Mouse (Mus musculus): ENCODE data around the gene Zkscan1. TPM values are rescaled to one million over a fixed set of nuclear protein-coding genes. Genes with fewer than 3 reads are reported as not detected.
"Not testable (repeated sequence)": the region's sequence is repeated elsewhere in the genome, so short reads cannot be mapped to it uniquely, and the experiment has no call there.

Gene Zkscan1
- 31.2 and 34.2 TPM in 2 replicates for polyA plus RNA-seq (2015; fragmentation: Nextera tagmentation; extraction: Ambion mirVana)

DNA sequence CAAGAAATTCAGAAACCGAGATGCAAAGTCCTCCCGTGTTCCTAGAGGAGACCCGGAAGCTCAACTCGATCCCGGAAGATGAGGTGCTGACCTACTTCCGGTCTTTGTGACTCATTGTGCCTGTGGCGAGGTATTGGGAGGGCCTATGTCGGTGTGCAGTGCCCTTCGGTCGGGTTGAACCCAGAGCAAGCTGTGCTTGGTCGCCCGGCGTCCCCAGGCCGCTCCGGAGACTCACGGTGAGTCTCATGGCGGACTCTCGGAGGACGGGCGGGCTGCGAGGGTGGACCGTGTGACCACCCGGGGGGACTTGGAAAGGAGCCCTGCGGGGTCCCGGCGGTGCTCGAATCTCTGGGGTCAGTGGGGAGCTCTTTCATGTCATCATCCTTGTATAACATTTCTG, at the start of gene Zkscan1:
Gene Zkscan1, plus strand, starts transcription at position 89 of the 400 bp plus-strand sequence.
- H3K9ac ChIP-seq (replicated peaks; ENCODE audit: low read depth, low read length), result peak within 1 kb of the TSS; percentile 94
- H3K9me3 ChIP-seq (ENCODE audit: control insufficient read depth, low read length), result no peaks in the 10 kb centered on the region
- no peaks in the 10 kb centered on the region for H3K36me3 ChIP-seq (ENCODE audit: control insufficient read depth, insufficient read depth)
- H3K27ac ChIP-seq (ENCODE audit: low read length), result peak within 1 kb of the TSS; percentile 83
- peaks cover 21% of the 10 kb centered on the region for H3K4me1 ChIP-seq (replicated peaks; ENCODE audit: control insufficient read depth, insufficient read depth, low read length)
- no peaks in the 10 kb centered on the region for H3K27me3 ChIP-seq (replicated peaks; ENCODE audit: control insufficient read depth, insufficient read depth, low read length)
- peak within 1 kb of the TSS; percentile 75 for H3K4me3 ChIP-seq (replicated peaks; ENCODE audit: low read length)
- 0% methylated on average over 27 of the region's 27 CpGs for WGBS
- H3K4me2 ChIP-seq (ENCODE audit: low read length), result peak within 1 kb of the TSS; percentile 86
- peak; percentile 96 for ATAC-seq

DNA sequence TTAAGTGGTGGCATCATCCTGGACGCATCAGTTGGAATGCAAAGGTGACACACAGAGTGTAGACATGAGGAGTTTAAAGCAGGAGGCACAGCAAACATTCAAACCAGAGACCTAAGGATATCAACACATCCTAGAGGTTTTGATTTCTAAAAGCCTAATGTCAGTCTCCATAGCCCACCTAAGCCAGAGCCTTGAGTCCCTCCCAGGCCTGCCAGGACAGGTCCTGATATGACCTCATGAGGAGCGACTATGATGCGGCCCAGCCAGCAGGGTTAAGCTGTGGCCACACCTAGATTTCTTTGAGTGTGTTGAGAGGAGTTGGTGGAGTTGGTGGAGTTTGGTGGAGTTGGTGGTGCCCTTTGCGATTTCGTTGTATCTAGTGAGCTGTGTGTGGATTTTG, 32.0 kb upstream of the Zkscan1 start, which contains the start of gene Smok3c:
Gene Smok3c, plus strand, starts transcription at position 301 of the 400 bp plus-strand sequence.
- H3K4me2 ChIP-seq (ENCODE audit: low read length); H3K4me3 ChIP-seq (replicated peaks; ENCODE audit: low read length); H3K9me3 ChIP-seq (ENCODE audit: control insufficient read depth, low read length); H3K36me3 ChIP-seq (ENCODE audit: control insufficient read depth, insufficient read depth); H3K27me3 ChIP-seq (replicated peaks; ENCODE audit: control insufficient read depth, insufficient read depth, low read length); H3K27ac ChIP-seq (ENCODE audit: low read length); H3K9ac ChIP-seq (replicated peaks; ENCODE audit: low read depth, low read length); ATAC-seq; H3K4me1 ChIP-seq (replicated peaks; ENCODE audit: control insufficient read depth, insufficient read depth, low read length): not testable (repeated sequence)
- WGBS, result no CpG with 5 or more reads among the region's 5 CpGs

DNA sequence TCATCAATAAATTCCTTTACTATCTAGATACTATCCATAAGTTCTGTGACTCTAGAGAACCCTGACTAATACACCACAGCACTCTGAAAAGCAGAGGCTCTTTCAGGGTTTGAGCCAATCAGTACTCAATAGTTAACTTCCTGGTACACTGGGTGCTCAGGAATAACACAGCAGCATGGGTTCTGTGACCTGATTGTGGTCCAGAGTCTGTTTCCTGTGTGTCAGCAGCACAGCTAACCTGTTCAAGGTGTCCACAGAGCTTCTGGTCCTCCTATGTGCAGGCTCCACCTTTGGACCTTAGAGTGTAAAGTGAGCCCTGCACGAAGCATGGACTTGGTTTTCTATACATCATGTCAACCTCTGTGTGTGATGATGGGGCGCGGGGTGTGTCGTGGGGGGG, 11.1 kb upstream of the Zkscan1 start:
- no peaks in the 10 kb centered on the region for H3K27me3 ChIP-seq (replicated peaks; ENCODE audit: control insufficient read depth, insufficient read depth, low read length)
- H3K27ac ChIP-seq (ENCODE audit: low read length), result no peak overlapping the region
- H3K9ac ChIP-seq (replicated peaks; ENCODE audit: low read depth, low read length), result no peak overlapping the region
- H3K36me3 ChIP-seq (ENCODE audit: control insufficient read depth, insufficient read depth), result no peaks in the 10 kb centered on the region
- no peak overlapping the region for H3K4me2 ChIP-seq (ENCODE audit: low read length)
- 90% methylated on average over 4 of the region's 4 CpGs for WGBS
- H3K4me1 ChIP-seq (replicated peaks; ENCODE audit: control insufficient read depth, insufficient read depth, low read length), result no peaks in the 10 kb centered on the region
- ATAC-seq, result no peak
- no peaks in the 10 kb centered on the region for H3K9me3 ChIP-seq (ENCODE audit: control insufficient read depth, low read length)
- H3K4me3 ChIP-seq (replicated peaks; ENCODE audit: low read length), result no peak overlapping the region

DNA sequence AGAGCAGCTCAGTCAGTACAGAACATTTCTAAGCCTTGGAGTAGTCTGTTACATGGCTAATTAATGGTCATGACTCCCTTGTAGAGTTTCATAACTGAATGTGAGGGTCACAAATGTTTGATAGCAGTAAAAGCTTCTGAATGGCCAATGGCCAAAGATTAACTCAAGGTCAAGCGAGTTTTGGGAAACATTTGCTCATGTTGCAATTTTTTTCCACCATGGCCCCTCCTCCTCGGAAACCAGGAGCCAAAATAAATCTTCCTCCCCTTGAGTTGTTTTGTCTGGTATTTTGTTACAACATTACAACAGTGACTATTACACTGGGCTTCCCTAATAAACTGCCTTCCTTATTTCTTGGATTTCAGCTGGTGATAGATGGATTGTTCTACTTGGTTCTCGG, 9.2 kb upstream of the Zkscan1 start:
- Histone ChIP-seq H3K9ac (replicated peaks; ENCODE audit: low read depth, low read length) (no peak overlapping the region), H3K27ac (ENCODE audit: low read length) (no peak overlapping the region), H3K4me1 (replicated peaks; ENCODE audit: control insufficient read depth, insufficient read depth, low read length) (no peaks in the 10 kb centered on the region), H3K9me3 (ENCODE audit: control insufficient read depth, low read length) (no peaks in the 10 kb centered on the region), H3K4me3 (replicated peaks; ENCODE audit: low read length) (no peak overlapping the region), H3K4me2 (ENCODE audit: low read length) (no peak overlapping the region), H3K36me3 (ENCODE audit: control insufficient read depth, insufficient read depth) (no peaks in the 10 kb centered on the region), H3K27me3 (replicated peaks; ENCODE audit: control insufficient read depth, insufficient read depth, low read length) (no peaks in the 10 kb centered on the region)
- WGBS, result 78% methylated on average over 3 of the region's 3 CpGs
- no peak for ATAC-seq

DNA sequence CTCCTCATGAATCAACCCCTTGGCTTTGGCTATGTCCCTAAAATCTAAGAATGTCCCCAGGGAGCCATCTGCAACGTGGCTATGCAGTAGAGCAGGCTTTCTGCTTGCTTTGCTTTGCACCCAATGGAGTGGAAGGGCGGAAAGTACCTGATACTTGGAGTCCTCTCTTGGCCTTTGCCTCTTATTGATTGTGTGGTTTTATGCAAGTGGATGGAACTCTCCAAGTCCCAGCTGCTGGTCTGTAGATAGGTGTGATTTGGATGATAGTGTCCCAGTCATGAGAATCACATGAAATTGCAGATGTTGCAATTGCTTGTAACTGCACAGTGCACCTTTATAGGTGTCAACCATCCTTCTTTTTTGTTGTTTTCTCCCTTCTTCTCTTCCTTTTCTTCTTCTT, 8.7 kb upstream of the Zkscan1 start:
- H3K4me1 ChIP-seq (replicated peaks; ENCODE audit: control insufficient read depth, insufficient read depth, low read length), result no peaks in the 10 kb centered on the region
- ATAC-seq, result no peak
- no peaks in the 10 kb centered on the region for H3K36me3 ChIP-seq (ENCODE audit: control insufficient read depth, insufficient read depth)
- H3K27me3 ChIP-seq (replicated peaks; ENCODE audit: control insufficient read depth, insufficient read depth, low read length), result no peaks in the 10 kb centered on the region
- no peaks in the 10 kb centered on the region for H3K9me3 ChIP-seq (ENCODE audit: control insufficient read depth, low read length)
- H3K4me2 ChIP-seq (ENCODE audit: low read length), result no peak overlapping the region
- no peak overlapping the region for H3K27ac ChIP-seq (ENCODE audit: low read length)
- no peak overlapping the region for H3K9ac ChIP-seq (replicated peaks; ENCODE audit: low read depth, low read length)
- no peak overlapping the region for H3K4me3 ChIP-seq (replicated peaks; ENCODE audit: low read length)
- WGBS, result 62% methylated on average over 2 of the region's 2 CpGs

DNA sequence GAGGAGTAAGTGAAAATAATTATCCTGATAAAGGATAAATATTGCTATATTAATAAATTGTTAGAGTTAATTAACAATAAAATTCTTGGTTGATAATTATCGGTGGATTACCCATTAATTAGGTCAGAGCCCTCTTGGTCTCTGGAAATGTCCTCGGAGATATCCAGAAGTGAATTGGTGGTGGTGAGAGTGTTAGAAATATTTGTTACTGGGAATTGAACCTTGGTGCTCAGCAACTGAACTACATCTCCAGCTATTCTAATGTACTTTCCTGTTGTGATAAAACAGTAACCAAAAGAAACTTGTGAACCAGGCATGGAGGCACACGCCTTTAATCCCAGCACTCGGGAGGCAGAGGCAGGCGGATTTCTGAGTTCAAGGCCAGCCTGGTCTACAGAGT, 4.4 kb upstream of the Zkscan1 start:
- no peak overlapping the region for H3K9ac ChIP-seq (replicated peaks; ENCODE audit: low read depth, low read length)
- H3K9me3 ChIP-seq (ENCODE audit: control insufficient read depth, low read length), result no peaks in the 10 kb centered on the region
- H3K27ac ChIP-seq (ENCODE audit: low read length), result no peak overlapping the region
- WGBS, result 89% methylated on average over 5 of the region's 5 CpGs
- H3K27me3 ChIP-seq (replicated peaks; ENCODE audit: control insufficient read depth, insufficient read depth, low read length), result no peaks in the 10 kb centered on the region
- no peak overlapping the region for H3K4me3 ChIP-seq (replicated peaks; ENCODE audit: low read length)
- ATAC-seq, result no peak
- no peaks in the 10 kb centered on the region for H3K36me3 ChIP-seq (ENCODE audit: control insufficient read depth, insufficient read depth)
- H3K4me1 ChIP-seq (replicated peaks; ENCODE audit: control insufficient read depth, insufficient read depth, low read length), result no peaks in the 10 kb centered on the region
- H3K4me2 ChIP-seq (ENCODE audit: low read length), result no peak overlapping the region

DNA sequence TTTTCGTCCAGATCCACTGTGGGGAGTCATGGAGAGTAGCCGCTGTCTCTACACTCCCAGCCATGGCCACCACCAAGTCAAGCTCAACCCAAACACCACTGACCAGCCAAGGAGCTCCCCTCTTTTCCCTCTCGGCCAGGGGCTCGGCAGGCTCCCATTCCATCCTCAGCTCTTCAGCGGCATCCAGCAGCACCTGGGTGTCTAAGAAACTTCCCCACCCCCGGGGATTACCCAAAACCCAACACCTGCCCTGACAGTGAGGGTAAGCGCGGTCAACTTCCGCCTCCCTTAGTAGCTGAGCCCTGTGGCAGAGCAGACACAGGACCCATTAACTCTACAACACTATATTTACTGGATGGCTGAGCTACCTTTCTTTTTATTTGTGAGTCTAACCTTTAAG, 3.4 kb upstream of the Zkscan1 start:
- Histone ChIP-seq H3K9ac (replicated peaks; ENCODE audit: low read depth, low read length) (no peak overlapping the region), H3K27ac (ENCODE audit: low read length) (no peak overlapping the region)
- no peak for ATAC-seq

DNA sequence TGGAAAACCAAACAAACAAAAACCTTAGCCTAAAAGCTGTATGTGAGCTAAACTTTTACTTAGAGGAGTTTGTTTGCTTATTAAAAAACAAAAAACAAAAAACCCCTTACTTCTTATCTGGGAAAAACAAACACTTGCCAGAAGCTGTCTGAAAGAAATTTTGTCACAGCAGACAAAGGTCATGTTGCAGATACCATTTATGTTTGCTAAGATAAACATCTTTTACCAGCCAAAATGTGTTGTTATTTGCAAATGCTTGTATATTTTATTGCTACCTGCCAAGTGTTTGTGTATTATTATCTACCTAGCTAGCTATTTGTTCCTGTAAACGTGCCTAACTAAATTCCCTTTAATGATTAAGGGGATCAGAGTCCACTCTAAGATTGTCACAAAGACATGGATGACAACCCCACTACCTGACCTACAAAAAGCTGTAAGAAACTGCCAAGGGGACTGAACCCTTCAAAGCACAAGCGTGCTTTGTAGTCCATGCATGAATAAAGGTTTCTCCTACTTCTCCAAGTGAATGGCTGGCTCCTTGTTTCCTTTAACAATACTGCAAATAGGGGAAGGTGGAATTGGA, 1.5 kb upstream of the Zkscan1 start:
- Histone ChIP-seq H3K4me2 (ENCODE audit: low read length) (no peak overlapping the region), H3K36me3 (ENCODE audit: control insufficient read depth, insufficient read depth) (no peaks in the 10 kb centered on the region), H3K9me3 (ENCODE audit: control insufficient read depth, low read length) (no peaks in the 10 kb centered on the region), H3K27me3 (replicated peaks; ENCODE audit: control insufficient read depth, insufficient read depth, low read length) (no peaks in the 10 kb centered on the region), H3K4me3 (replicated peaks; ENCODE audit: low read length) (no peak overlapping the region), H3K4me1 (replicated peaks; ENCODE audit: control insufficient read depth, insufficient read depth, low read length) (peaks cover 17% of the 10 kb centered on the region), H3K27ac (ENCODE audit: low read length) (no peak overlapping the region), H3K9ac (replicated peaks; ENCODE audit: low read depth, low read length) (no peak overlapping the region)
- 68% methylated on average over 2 of the region's 2 CpGs for WGBS
- ATAC-seq, result no peak

More for the DNA sequence above, 3.4 kb upstream of the Zkscan1 start:
- no peaks in the 10 kb centered on the region for H3K36me3 ChIP-seq (ENCODE audit: control insufficient read depth, insufficient read depth)
- WGBS, result 89% methylated on average over 9 of the region's 9 CpGs
- peaks cover 2% of the 10 kb centered on the region for H3K4me1 ChIP-seq (replicated peaks; ENCODE audit: control insufficient read depth, insufficient read depth, low read length)
- no peak overlapping the region for H3K4me2 ChIP-seq (ENCODE audit: low read length)
- H3K4me3 ChIP-seq (replicated peaks; ENCODE audit: low read length), result no peak overlapping the region
- no peaks in the 10 kb centered on the region for H3K9me3 ChIP-seq (ENCODE audit: control insufficient read depth, low read length)
- no peaks in the 10 kb centered on the region for H3K27me3 ChIP-seq (replicated peaks; ENCODE audit: control insufficient read depth, insufficient read depth, low read length)

DNA sequence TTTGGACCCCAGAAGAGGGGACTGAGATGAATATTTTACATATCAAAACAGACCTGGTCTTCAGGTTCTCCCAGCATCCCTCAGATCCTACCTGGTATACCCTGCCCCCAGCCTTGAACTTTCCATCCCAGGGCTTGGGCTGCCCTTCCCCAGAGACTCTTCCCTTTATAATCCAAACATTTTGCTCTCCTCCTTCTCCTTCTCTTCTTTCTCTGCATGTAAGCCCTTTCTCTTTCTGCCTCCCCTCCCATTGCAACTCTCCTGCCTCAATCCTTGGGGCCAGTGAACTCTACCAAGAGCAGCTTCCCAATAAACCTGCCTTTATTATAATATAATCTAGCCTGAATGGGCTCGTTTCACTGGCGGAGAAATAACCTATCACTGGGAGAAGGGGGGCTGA, 948 bp upstream of the Zkscan1 start:
- no peaks in the 10 kb centered on the region for H3K36me3 ChIP-seq (ENCODE audit: control insufficient read depth, insufficient read depth)
- no peaks in the 10 kb centered on the region for H3K9me3 ChIP-seq (ENCODE audit: control insufficient read depth, low read length)
- no peaks in the 10 kb centered on the region for H3K27me3 ChIP-seq (replicated peaks; ENCODE audit: control insufficient read depth, insufficient read depth, low read length)
- H3K9ac ChIP-seq (replicated peaks; ENCODE audit: low read depth, low read length), result no peak overlapping the region
- H3K27ac ChIP-seq (ENCODE audit: low read length), result no peak overlapping the region
- no peak overlapping the region for H3K4me2 ChIP-seq (ENCODE audit: low read length)
- no peak for ATAC-seq
- H3K4me3 ChIP-seq (replicated peaks; ENCODE audit: low read length), result no peak overlapping the region
- 91% methylated on average over 2 of the region's 2 CpGs for WGBS
- peaks cover 21% of the 10 kb centered on the region for H3K4me1 ChIP-seq (replicated peaks; ENCODE audit: control insufficient read depth, insufficient read depth, low read length)

DNA sequence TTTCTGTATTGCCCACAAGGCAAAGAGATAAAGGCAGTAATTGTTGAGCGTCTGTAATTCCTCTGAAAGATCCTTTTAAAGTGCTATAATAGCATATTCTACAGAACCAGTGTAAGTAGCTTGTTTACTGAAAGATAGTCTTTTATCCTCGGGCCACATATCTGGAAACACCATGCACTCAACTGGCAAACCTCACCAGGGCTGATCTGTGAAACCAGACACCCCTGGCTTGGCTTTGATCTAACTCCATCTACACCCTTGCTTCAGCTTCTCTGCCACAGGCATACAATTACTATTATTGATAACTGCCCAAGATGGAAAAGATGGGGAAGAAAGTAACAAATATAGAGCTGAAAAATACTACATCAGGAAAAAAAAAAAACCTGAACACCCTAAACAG, 377 bp upstream of the Zkscan1 start:
- Histone ChIP-seq H3K4me2 (ENCODE audit: low read length) (peak overlapping the region; percentile 41), H3K27ac (ENCODE audit: low read length) (no peak overlapping the region), H3K4me3 (replicated peaks; ENCODE audit: low read length) (peak overlapping the region; percentile 75), H3K4me1 (replicated peaks; ENCODE audit: control insufficient read depth, insufficient read depth, low read length) (peaks cover 21% of the 10 kb centered on the region), H3K27me3 (replicated peaks; ENCODE audit: control insufficient read depth, insufficient read depth, low read length) (no peaks in the 10 kb centered on the region), H3K36me3 (ENCODE audit: control insufficient read depth, insufficient read depth) (no peaks in the 10 kb centered on the region), H3K9ac (replicated peaks; ENCODE audit: low read depth, low read length) (no peak overlapping the region; the same call in 1 of the 2 replicates), H3K9me3 (ENCODE audit: control insufficient read depth, low read length) (no peaks in the 10 kb centered on the region)
- ATAC-seq, result peak; percentile 23; the same call in 1 of the 2 replicates
- WGBS, result 70% methylated on average over 2 of the region's 2 CpGs
